Mouse (Mus musculus) cerebellum, adult 2 months (tissue): ENCODE data around the gene Rab5c.

Experiments
- CTCF ChIP-seq: fragments of 200-500 bp; IDR thresholded peaks from 2 replicates; pipeline ENCODE4 v1.5.1; 2011; ENCODE audit warnings: low read depth, mild to moderate bottlenecking, control low read depth, low read length, moderate library complexity, borderline replicate concordance; ENCODE audit not compliant: insufficient read depth
- POLR2A ChIP-seq: fragments of 200-500 bp; IDR thresholded peaks from 2 replicates; pipeline ENCODE4 v1.6.1; 2011; ENCODE audit warnings: low read length, control low read depth, borderline replicate concordance; ENCODE audit not compliant: insufficient read depth

- TF ChIP-seq CTCF: no peak
- TF ChIP-seq POLR2A: no peak
Observed at GRCm38 (mm10) chr11:100685371-100685770, 52.6 kb downstream of the Rab5c start.
